Mouse (Mus musculus) mature B cell (primary cell): Measurements from ENCODE around the gene Acvr2b.
"Not testable (repeated sequence)": the region's sequence is repeated elsewhere in the genome, so short reads cannot be mapped to it uniquely, and the experiment has no call there.

Source experiments
- in situ Hi-C: fragments of 300-500 bp; cut with MboI; formaldehyde crosslinking; loops from 2 replicates; pipeline ENCODE4 v1.14.3; 2019

Gene Acvr2b

GRCm38 (mm10) chr9:119401801-119402214 is at the start of gene Acvr2b:
Gene Acvr2b, plus strand, starts transcription at chr9:119402118.
- in situ Hi-C loops, result no loop called here

GRCm38 (mm10) chr9:119353926-119354325 is 48.0 kb upstream of the Acvr2b start:
- in situ Hi-C loops, result no loop called here

GRCm38 (mm10) chr9:119355943-119356342 is 46.0 kb upstream of the Acvr2b start:
- in situ Hi-C loops, result no loop called here

DNA sequence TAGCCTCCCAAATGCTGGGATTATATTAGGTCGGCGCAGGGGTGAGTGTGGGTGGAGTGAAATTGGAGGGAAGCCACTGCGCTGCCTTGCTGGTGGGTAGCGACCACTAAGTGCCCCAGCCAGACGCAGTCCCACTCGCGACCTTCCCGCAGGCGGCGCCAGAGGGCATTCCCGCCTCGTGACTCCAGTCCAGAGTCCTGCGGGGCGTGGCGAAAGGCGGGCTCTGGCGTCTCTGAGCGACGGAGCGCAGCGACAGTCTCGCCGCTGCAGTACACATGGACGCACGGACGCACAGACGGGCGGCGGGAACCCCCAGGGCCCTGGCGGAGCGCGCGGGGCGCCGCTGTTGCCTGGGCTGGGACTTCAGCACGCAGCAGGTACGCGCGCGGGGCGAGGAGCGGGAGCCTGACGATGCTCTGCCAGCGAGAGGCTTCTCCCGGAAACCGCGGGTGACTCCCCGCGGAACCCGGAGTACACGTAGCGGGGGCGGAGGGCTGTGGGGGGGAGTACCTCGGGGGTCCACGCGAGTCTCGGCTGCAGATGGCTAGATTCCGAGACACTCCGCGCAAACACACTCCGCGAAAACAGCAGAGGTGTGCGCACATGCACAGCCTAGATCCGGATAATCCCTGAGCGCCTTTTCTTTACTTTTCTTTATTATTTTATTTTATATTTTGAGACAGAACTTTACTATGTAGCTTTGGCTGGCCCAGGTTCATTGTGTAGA is 44.4 kb upstream of the Acvr2b start, which contains the start of gene Xylb:
Xylb (plus strand) TSS at position 51 of the 727 bp plus-strand sequence.
- in situ Hi-C loops, result no loop called here

GRCm38 (mm10) chr9:119358058-119358429 is 43.9 kb upstream of the Acvr2b start:
- in situ Hi-C loops, result no loop called here

GRCm38 (mm10) chr9:119361416-119361815 is 40.5 kb upstream of the Acvr2b start:
- in situ Hi-C loops, result no loop called here

GRCm38 (mm10) chr9:119363229-119363628 is 38.7 kb upstream of the Acvr2b start:
- in situ Hi-C loops, result no loop called here

DNA sequence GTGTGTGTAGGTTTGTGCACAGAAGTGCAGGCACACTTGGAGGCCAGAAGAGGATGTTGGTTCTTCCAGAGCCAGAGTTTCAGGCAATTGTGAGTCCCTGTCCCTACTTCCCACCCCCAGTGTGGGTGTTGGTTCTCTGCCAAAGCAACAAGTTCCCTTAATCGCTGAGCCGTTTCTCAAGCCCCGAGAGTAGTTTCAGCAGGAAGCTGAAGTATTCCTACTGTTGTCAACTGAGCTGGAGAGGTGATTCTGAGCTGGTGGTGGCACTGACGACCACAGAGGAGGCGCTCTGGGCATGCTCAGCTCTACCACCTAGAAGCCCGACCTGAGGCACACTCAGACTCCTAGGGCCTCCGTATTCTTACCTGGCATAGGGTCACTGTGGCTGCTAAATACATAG is 36.6 kb upstream of the Acvr2b start, which contains the start of gene Slc22a14:
Slc22a14 (minus strand) TSS at position 270 of the 400 bp plus-strand sequence.
- in situ Hi-C loops, result no loop called here

GRCm38 (mm10) chr9:119368367-119368766 is 33.6 kb upstream of the Acvr2b start:
- in situ Hi-C loops, result no loop called here

GRCm38 (mm10) chr9:119370770-119371169 is 31.1 kb upstream of the Acvr2b start:
- in situ Hi-C loops, result not testable (repeated sequence)

DNA sequence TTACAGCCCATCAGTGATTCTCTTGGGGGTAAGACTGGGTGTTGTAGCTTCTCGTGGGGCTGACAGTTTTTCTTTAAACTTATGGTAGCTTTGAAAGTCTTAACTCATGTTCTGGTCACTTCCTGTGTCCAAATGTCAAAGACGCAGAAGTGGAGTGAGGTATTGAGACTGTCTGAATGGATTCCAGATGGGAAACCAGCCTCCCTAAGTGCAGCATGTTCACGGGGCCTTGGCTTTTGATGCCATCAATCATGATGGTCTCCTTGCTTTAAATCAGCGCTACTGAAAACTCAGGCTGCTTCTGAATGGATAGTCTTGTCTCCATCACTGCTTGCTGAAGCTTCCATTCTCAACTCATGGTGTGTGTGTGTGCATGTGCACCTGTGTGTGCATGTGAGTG is 30.7 kb upstream of the Acvr2b start:
- in situ Hi-C loops, result no loop called here

DNA sequence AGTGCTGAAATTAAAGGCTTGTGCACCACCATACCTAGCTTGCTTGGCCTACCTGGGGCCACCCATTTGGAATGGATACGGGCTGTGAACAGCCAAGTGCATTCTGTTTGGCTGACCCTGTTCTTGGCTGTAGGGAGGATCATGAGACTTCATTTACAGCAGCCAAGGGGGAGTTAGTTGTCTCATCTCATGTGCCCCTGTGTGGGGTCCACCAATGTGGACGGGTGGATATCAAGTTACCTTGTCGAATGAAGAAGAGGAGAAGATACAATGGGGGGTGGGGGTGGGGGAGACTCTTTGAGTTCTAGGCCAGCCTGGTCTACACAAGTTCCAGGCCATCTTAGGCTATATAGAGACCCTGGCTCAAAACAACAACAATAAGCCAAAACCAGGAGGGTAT is 26.9 kb upstream of the Acvr2b start:
- in situ Hi-C loops, result no loop called here

- in situ Hi-C loops, result no loop called here
Observed at GRCm38 (mm10) chr9:119375556-119375955, 26.4 kb upstream of the Acvr2b start.

- in situ Hi-C loops, result no loop called here
Observed at GRCm38 (mm10) chr9:119378231-119378630, 23.7 kb upstream of the Acvr2b start.

GRCm38 (mm10) chr9:119382603-119383002 is 19.3 kb upstream of the Acvr2b start:
- in situ Hi-C loops, result no loop called here

GRCm38 (mm10) chr9:119388956-119389355 is 13.0 kb upstream of the Acvr2b start:
- in situ Hi-C loops, result no loop called here

DNA sequence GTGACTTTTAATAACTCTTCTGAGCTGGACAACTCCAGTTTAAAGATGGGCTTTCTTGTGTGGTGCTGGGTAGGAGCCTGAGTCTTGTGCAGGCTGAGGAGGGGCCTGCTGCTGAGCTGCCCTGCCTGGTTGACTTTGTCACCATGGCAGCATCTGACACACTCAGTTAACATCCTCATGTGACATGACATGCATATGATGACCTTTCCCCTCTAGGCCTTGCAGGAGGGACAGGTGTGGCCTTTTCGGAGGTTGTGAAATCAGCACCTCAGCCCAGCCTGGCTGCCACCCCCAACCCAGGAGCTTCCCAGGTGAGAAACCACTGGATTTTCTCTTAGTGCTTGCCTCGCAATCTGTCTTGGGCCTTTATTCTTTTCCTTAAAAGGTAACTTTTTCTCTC is 11.7 kb upstream of the Acvr2b start:
- in situ Hi-C loops, result no loop called here

DNA sequence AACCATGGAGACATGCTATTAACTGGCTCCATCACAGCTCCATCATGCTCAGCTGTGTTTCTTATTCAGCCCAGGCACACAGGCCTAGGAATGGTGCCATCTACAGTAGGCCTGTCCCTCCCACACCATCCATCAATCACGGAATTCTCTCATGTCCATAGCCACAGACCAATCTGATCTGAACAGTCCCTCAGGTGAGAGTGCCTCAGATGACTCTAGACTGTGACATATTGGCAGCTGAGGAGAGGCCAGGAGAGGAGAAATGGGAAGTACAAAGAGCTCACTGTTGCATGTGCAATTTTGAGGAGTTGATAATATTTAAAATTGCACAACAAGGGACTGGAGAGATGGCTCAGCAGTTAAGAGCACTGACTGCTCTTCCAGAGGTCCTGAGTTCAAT is 7.1 kb upstream of the Acvr2b start:
- in situ Hi-C loops, result no loop called here

GRCm38 (mm10) chr9:119401351-119401750 is 567 bp upstream of the Acvr2b start:
- in situ Hi-C loops, result no loop called here

DNA sequence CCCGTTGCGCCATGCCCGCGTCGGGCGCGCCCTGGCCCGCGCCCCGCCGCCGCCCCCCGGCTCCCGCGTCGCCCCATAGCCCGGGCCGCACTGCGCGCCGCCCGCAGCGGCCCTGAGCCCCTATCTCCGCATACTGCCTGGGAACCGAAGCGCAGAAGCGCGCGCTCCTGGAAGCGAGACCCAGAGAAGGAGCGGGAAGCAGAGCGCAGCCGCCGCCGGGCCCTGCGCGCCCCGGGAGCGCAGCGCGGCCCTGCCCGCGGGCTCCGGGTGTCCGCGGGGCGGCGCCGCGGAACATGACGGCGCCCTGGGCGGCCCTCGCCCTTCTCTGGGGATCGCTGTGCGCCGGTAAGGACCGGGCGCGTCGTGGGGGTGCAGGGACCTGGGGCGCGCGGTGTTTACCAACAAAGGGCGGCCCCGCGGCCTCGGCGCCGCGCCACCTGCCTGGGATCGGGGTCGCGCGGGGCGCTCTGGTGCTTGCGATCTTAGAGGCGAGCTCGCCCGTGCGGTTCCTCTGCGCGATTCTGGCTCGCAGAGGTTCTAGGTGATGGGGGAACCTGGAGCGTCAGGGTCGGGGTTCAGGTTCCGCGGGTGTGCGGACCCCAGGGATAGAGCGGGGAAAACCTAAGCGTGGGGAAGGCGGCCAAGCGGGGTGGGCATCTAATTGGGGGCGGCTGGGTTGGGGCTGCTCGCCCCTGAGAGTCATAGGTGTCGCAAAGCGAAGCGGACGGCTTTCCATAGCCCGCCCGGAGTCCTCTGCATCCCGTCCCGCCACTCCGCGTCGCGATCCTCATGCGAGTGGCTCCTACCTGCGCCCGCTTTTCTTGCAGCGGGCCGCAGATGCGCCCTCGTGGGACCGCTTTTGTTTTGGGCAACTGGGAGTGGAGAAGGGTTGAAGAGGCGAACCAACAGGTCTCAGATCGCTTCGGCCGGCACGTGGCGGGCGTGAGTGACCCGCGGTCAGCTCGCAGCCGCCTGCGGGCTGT is 626 bp downstream of the Acvr2b start:
- in situ Hi-C loops, result no loop called here

- in situ Hi-C loops, result no loop called here
Observed at GRCm38 (mm10) chr9:119403236-119403641, 1.3 kb downstream of the Acvr2b start.

GRCm38 (mm10) chr9:119404090-119404489 is 2.2 kb downstream of the Acvr2b start:
- in situ Hi-C loops, result no loop called here

DNA sequence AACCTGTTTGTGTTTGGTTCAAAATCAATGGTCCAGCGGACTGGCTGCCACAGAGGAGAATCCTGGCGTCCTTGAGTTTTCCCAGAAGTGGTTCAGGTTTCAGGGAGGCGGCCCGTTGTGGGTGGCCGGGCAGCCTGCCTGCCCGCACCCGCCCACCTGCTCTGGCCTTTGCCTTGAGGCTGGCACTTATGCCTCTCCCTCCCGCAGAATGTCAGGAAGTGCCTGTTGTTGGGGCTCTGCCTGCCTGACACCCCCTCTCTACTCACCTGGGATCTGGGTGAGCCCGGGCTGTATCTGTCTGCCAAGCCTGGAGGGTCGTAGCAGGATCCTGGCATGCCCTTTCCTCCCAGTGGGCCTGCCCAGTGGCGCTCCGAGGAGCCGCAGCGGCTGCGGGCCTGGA is 6.0 kb downstream of the Acvr2b start:
- in situ Hi-C loops, result no loop called here
